Mouse (Mus musculus): ENCODE results near the gene Trim80. TPM values are rescaled to one million over a fixed set of nuclear protein-coding genes. Genes with fewer than 3 reads are reported as not detected.

Trim80 gene
- polyA plus RNA-seq, 1 experiment = not detected

- Histone ChIP-seq H3K36me3 (ENCODE audit: control insufficient read depth, insufficient read depth) (no peaks in the 10 kb centered on the region), H3K27me3 (ENCODE audit: control insufficient read depth, insufficient read depth, insufficient read length) (peaks cover 19% of the 10 kb centered on the region), H3K4me3 (no peak overlapping the region), H3K79me2 (ENCODE audit: control insufficient read depth, insufficient read depth) (no peaks in the 10 kb centered on the region), H3ac (ENCODE audit: control insufficient read depth, insufficient read length) (no peak overlapping the region), H3K4me2 (ENCODE audit: low read depth) (no peak overlapping the region)
- TF ChIP-seq USF1 (IDR thresholded peaks at IDR 0.05; ENCODE audit: low read depth) (no peak), POLR2A (IDR thresholded peaks at IDR 0.05; ENCODE audit: insufficient read length, low read depth) (no peak), SRF (IDR thresholded peaks at IDR 0.05; ENCODE audit: control insufficient read depth, insufficient read length, low read depth) (no peak), CEBPB (IDR thresholded peaks at IDR 0.05; ENCODE audit: insufficient read depth, poor library complexity, severe bottlenecking) (no peak), POLR2AphosphoS2 (IDR thresholded peaks at IDR 0.05; ENCODE audit: insufficient read length, low read depth) (no peak), MYOG (IDR thresholded peaks at IDR 0.05; ENCODE audit: control insufficient read depth in 1 of 3, insufficient read depth in 1 of 3, insufficient read length in 2 of 3, low read depth in 2 of 3) (no peak), REST (IDR thresholded peaks at IDR 0.05; ENCODE audit: insufficient read depth, insufficient read length) (no peak), MYOD1 (IDR thresholded peaks at IDR 0.05; ENCODE audit: control insufficient read depth in 1 of 3, insufficient read length in 2 of 3, low read depth in 2 of 3) (no peak), TCF12 (IDR thresholded peaks at IDR 0.05; ENCODE audit: insufficient read depth, poor library complexity, severe bottlenecking) (no peak), TCF3 (IDR thresholded peaks at IDR 0.05; ENCODE audit: insufficient read length, low read depth) (no peak), E2F4 (IDR thresholded peaks at IDR 0.05; ENCODE audit: insufficient read depth) (no peak), MAX (IDR thresholded peaks at IDR 0.05; ENCODE audit: low read depth) (no peak)
These were observed 6.6 kb downstream of the Trim80 start for GRCm38 (mm10) chr11:115446906-115447305.

- H3K79me2 ChIP-seq (ENCODE audit: control insufficient read depth, insufficient read depth) = no peaks in the 10 kb centered on the region
These were observed 7.1 kb downstream of the Trim80 start for GRCm38 (mm10) chr11:115447321-115447885.

GRCm38 (mm10) chr11:115448075-115448474 is 7.7 kb downstream of the Trim80 start:
- Histone ChIP-seq H3K4me3 (no peak overlapping the region), H3K27me3 (ENCODE audit: control insufficient read depth, insufficient read depth, insufficient read length) (peaks cover 19% of the 10 kb centered on the region), H3ac (ENCODE audit: control insufficient read depth, insufficient read length) (no peak overlapping the region), H3K4me2 (ENCODE audit: low read depth) (no peak overlapping the region), H3K36me3 (ENCODE audit: control insufficient read depth, insufficient read depth) (no peaks in the 10 kb centered on the region), H3K79me2 (ENCODE audit: control insufficient read depth, insufficient read depth) (no peaks in the 10 kb centered on the region)
- no peak for TF ChIP-seq REST (IDR thresholded peaks at IDR 0.05; ENCODE audit: insufficient read depth, insufficient read length)
- no peak for TF ChIP-seq TCF12 (IDR thresholded peaks at IDR 0.05; ENCODE audit: insufficient read depth, poor library complexity, severe bottlenecking)
- TF ChIP-seq POLR2A (IDR thresholded peaks at IDR 0.05; ENCODE audit: insufficient read length, low read depth) = no peak
- no peak for TF ChIP-seq POLR2AphosphoS2 (IDR thresholded peaks at IDR 0.05; ENCODE audit: insufficient read length, low read depth)
- TF ChIP-seq USF1 (IDR thresholded peaks at IDR 0.05; ENCODE audit: low read depth) = no peak
- TF ChIP-seq MAX (IDR thresholded peaks at IDR 0.05; ENCODE audit: low read depth) = no peak
- TF ChIP-seq CEBPB (IDR thresholded peaks at IDR 0.05; ENCODE audit: insufficient read depth, poor library complexity, severe bottlenecking) = no peak
- TF ChIP-seq TCF3 (IDR thresholded peaks at IDR 0.05; ENCODE audit: insufficient read length, low read depth) = no peak
- TF ChIP-seq MYOD1 (IDR thresholded peaks at IDR 0.05; ENCODE audit: control insufficient read depth in 1 of 3, insufficient read length in 2 of 3, low read depth in 2 of 3) = no peak
- TF ChIP-seq SRF (IDR thresholded peaks at IDR 0.05; ENCODE audit: control insufficient read depth, insufficient read length, low read depth) = no peak
- TF ChIP-seq MYOG (IDR thresholded peaks at IDR 0.05; ENCODE audit: control insufficient read depth in 1 of 3, insufficient read depth in 1 of 3, insufficient read length in 2 of 3, low read depth in 2 of 3) = no peak
- TF ChIP-seq E2F4 (IDR thresholded peaks at IDR 0.05; ENCODE audit: insufficient read depth) = no peak

More at GRCm38 (mm10) chr11:115447321-115447885, 7.1 kb downstream of the Trim80 start:
- peaks cover 19% of the 10 kb centered on the region for H3K27me3 ChIP-seq (ENCODE audit: control insufficient read depth, insufficient read depth, insufficient read length)
- H3K4me2 ChIP-seq (ENCODE audit: low read depth) = no peak overlapping the region
- no peak overlapping the region for H3K4me3 ChIP-seq
- no peaks in the 10 kb centered on the region for H3K36me3 ChIP-seq (ENCODE audit: control insufficient read depth, insufficient read depth)
- no peak for TF ChIP-seq POLR2A (IDR thresholded peaks at IDR 0.05; ENCODE audit: insufficient read length, low read depth)
- no peak for TF ChIP-seq MYOD1 (IDR thresholded peaks at IDR 0.05; ENCODE audit: control insufficient read depth in 1 of 3, insufficient read length in 2 of 3, low read depth in 2 of 3)
- no peak for TF ChIP-seq USF1 (IDR thresholded peaks at IDR 0.05; ENCODE audit: low read depth)
- TF ChIP-seq E2F4 (IDR thresholded peaks at IDR 0.05; ENCODE audit: insufficient read depth) = no peak
- no peak for TF ChIP-seq TCF3 (IDR thresholded peaks at IDR 0.05; ENCODE audit: insufficient read length, low read depth)
- no peak for TF ChIP-seq TCF12 (IDR thresholded peaks at IDR 0.05; ENCODE audit: insufficient read depth, poor library complexity, severe bottlenecking)
- no peak for TF ChIP-seq MYOG (IDR thresholded peaks at IDR 0.05; ENCODE audit: control insufficient read depth in 1 of 3, insufficient read depth in 1 of 3, insufficient read length in 2 of 3, low read depth in 2 of 3)
- TF ChIP-seq SRF (IDR thresholded peaks at IDR 0.05; ENCODE audit: control insufficient read depth, insufficient read length, low read depth) = no peak
- no peak for TF ChIP-seq REST (IDR thresholded peaks at IDR 0.05; ENCODE audit: insufficient read depth, insufficient read length)
- H3ac ChIP-seq (ENCODE audit: control insufficient read depth, insufficient read length) = no peak overlapping the region

GRCm38 (mm10) chr11:115448998-115449397 is 8.7 kb downstream of the Trim80 start:
- Histone ChIP-seq H3K79me2 (ENCODE audit: control insufficient read depth, insufficient read depth) (no peaks in the 10 kb centered on the region), H3K4me3 (no peak overlapping the region), H3K4me2 (ENCODE audit: low read depth) (no peak overlapping the region), H3ac (ENCODE audit: control insufficient read depth, insufficient read length) (no peak overlapping the region), H3K36me3 (ENCODE audit: control insufficient read depth, insufficient read depth) (no peaks in the 10 kb centered on the region), H3K27me3 (ENCODE audit: control insufficient read depth, insufficient read depth, insufficient read length) (peaks cover 19% of the 10 kb centered on the region)
- TF ChIP-seq MYOG (IDR thresholded peaks at IDR 0.05; ENCODE audit: control insufficient read depth in 1 of 3, insufficient read depth in 1 of 3, insufficient read length in 2 of 3, low read depth in 2 of 3) (no peak), E2F4 (IDR thresholded peaks at IDR 0.05; ENCODE audit: insufficient read depth) (no peak), SRF (IDR thresholded peaks at IDR 0.05; ENCODE audit: control insufficient read depth, insufficient read length, low read depth) (no peak), REST (IDR thresholded peaks at IDR 0.05; ENCODE audit: insufficient read depth, insufficient read length) (no peak), TCF12 (IDR thresholded peaks at IDR 0.05; ENCODE audit: insufficient read depth, poor library complexity, severe bottlenecking) (no peak), USF1 (IDR thresholded peaks at IDR 0.05; ENCODE audit: low read depth) (no peak), TCF3 (IDR thresholded peaks at IDR 0.05; ENCODE audit: insufficient read length, low read depth) (no peak), MAX (IDR thresholded peaks at IDR 0.05; ENCODE audit: low read depth) (no peak), POLR2AphosphoS2 (IDR thresholded peaks at IDR 0.05; ENCODE audit: insufficient read length, low read depth) (no peak), MYOD1 (IDR thresholded peaks at IDR 0.05; ENCODE audit: control insufficient read depth in 1 of 3, insufficient read length in 2 of 3, low read depth in 2 of 3) (no peak)
